Mouse (Mus musculus): Measurements from ENCODE around the gene Fam198b.

The Fam198b gene

GRCm38 (mm10) chr3:79886357-79887091 is 2.2 kb downstream of the Fam198b start:
- peak; percentile 52 to 54 for DNase-seq

DNA sequence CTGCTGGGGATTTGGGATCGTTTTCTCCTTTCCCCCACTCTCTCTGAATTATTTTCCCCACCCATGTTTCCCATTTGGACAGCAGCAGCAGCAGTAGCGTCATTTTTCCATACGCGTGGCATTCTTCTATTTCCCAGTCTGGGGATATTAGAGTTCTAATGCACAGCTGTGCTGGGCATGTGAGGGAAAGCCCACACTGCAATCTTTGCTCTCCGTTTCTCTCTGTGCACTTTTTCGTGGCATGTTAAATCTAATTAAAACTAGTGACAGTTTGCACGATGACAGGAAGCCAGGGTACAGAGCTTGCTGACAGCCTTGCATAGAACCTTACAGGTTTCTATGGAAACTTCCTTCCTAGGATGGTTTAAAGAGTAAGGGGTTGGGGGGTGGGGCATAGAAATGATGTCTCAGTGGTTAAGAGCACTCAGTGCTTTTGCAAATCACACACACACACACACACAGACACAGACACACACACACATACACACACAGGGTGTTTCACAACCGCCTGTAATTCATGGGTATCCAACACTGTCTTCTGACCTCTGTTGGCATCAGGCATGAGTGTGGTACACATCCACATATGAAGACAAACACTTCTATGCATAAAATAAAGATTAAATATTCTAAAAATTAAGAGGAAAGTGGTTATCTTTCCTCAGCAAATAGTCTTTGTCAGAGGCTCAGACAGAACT is 3.0 kb downstream of the Fam198b start:
- no peak for DNase-seq

DNA sequence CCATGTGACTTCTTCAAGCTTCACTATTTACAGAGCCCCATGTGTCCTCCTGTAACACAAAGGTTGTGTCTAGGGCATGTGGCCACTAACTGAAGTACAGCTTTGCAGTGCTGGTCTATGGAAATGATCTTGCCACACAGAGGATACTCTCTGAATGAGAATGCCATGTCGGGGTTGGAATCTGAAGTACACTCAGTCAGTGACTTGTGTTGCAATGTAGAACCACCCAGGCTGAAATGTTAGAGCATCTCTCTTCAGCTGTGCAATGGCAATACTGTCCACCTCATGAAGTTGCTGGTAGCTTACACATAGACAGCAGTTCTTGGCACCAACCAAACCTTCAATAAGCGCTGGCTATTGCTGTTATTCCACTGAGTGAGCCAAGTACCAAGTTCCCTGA is 3.6 kb downstream of the Fam198b start:
- DNase-seq = no peak

DNA sequence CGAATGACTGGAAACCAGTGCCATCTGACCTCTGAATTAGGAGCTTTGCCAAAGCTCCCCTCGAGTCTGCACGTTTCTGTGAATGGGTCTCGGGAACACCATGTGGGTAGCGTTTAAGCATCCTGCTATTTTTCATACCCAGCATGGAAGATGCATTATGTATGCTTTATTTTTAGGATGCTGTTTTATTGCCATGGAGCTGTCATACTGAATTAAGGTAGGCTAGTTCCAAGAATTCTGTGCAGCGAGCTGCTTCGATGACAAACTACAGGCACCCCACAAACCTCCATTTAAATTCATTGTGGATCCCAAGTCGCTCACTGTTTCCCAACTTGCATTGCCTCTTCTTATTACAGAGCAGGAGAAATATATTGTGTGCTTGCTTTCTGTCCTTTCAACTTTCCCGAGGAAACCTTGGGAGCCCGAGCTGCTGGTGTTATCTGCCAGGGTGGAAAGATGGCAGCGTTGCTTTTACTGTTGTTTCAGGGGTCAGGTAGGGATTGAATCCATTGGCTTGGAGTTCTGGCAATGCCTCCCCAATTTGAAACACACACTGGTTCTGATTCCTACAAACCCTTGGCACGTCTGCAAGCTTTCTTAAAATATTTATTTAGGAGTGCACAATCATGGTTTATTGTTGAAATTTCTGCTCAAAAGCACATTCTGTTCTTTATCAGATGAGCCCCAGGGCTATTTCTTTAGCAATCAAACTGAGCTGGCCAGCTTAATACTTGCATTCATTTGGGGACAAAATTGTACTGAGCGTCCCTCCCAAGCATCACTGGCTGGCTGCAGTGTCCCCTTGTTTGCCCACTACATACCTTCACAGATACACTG is 13.4 kb downstream of the Fam198b start:
- DNase-seq = no peak

- DNase-seq = no peak
These were observed 14.2 kb downstream of the Fam198b start for GRCm38 (mm10) chr3:79898514-79898913.

- no peak for DNase-seq
These were observed 15.6 kb downstream of the Fam198b start for GRCm38 (mm10) chr3:79899906-79900305.

- DNase-seq = no peak
These were observed 16.2 kb downstream of the Fam198b start for GRCm38 (mm10) chr3:79900502-79900901.

- DNase-seq = no peak
These were observed 17.0 kb downstream of the Fam198b start for GRCm38 (mm10) chr3:79901321-79901720.

DNA sequence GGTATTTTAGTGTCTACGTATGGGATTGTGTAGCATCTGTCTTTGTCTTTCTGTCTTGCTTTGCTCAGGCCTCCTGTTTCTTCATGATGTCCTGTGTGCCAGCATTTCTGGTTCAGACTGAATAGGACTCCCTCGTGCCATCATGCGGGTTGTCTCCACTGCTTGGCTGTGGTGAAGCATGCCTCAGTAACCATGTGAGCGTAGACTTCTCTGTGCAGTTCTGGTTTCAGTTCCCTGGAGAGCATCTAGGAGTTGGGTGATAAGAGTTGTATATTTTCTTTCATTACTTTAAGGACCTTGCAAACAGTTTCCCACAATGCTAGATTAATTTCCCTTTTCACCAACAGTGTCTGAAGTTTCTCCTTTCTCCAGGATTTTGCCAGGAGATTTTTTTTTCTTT is 17.4 kb downstream of the Fam198b start:
- DNase-seq = no peak

- DNase-seq = no peak
These were observed 19.5 kb downstream of the Fam198b start for GRCm38 (mm10) chr3:79903803-79904202.

DNA sequence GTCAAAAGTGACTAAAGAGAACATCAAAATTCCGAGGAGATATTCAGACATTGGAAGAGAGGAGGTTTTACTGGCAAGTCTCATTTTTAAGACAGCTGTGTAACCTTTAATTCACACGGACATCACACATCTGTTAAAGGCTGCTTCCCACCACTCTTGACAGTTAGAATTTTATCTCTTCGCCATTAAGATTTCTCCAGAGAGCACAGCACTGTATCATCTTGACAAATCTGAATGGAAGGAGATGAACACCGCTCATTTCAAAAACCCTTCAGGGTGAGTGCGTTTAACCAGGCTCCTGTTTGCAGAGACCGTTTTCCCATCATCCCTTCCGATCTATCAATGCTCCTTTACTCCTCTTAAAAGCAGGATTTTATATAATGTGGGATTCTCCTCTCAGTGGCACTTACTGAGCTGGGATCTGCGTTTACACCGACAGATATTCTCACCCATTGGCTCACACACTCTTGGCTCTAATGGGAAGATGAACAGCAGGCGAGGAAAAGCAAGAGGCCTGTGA is 20.0 kb downstream of the Fam198b start:
- DNase-seq = no peak

GRCm38 (mm10) chr3:79905397-79905796 is 21.1 kb downstream of the Fam198b start:
- no peak for DNase-seq

DNA sequence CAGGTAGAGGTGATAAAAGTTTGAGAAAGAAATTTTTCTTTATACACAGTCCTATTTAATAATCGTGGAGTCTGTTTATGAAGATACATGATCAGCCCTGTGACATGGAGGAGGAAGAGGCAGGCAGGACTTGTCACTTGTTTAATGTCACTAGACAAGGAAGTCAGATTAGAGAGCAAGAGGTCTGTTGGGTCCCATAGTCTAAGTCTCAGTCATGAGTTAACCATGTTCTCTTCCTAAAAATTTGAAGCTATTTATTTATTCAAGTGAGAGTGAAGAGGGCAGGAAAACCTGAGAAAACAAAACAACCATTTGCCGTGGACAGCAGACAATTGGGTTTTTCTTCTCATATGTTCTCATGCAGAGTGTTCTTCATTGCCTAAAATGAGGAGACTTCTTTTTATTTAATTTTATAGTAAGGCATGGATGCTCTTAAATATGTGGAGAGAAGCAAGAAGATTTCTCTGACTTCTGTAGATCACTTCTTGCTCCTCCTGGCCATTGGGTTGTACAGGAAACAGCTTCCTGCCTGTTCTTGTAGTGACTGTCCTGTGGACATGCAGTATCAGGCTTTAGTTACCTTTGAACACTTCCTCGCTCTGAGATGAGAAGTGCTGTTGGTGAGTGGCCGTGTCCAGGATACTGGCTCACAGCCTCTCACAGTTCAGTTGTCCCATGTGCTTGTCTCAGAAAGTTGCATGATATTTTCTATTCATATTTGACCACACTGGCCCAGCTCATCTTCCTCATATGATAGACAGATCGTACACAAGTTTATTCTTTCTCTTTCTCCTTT is 22.1 kb downstream of the Fam198b start:
- DNase-seq = no peak

DNA sequence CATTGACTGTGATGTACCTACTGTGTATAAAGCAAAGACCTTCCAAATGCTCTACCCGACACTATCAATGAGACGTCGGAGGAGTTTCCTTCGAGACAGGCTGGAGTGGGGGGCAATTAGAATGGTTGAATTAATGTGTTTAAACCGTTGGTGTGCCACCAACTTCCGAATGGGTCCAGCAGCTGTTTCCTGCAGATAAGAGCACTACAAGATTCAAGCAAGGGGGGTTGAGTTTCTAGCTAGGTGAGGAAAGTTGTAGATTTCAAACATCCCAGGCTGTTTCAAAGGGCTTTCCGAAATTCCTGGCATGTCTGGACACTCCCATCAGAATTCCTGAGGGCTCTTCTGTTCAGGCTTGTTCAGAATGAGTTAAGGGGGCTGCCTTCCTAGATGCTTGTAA is 22.9 kb downstream of the Fam198b start:
- peak; percentile 40 to 66 for DNase-seq

GRCm38 (mm10) chr3:79910375-79911141 is 26.2 kb downstream of the Fam198b start:
- DNase-seq = no peak

DNA sequence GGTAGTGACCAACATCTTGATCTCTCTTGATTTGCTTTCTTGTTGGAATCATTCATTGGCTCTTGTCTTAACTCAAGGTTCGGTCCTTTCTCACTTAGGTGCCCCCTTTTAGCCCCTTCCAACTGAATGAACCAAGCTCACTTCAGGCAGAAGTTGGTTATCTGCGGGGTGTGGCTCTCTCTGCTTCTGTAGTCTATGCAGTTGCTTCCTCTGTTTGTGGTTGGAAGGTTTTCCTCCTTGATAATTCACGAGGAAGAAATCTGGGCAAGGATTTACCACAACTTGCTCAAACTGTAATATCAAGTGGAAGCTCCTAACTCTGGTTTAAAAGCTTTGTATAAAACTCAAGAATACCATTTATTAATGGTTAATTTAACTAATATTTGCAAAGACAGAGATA is 26.8 kb downstream of the Fam198b start:
- DNase-seq = no peak

GRCm38 (mm10) chr3:79914012-79914411 is 29.7 kb downstream of the Fam198b start:
- no peak for DNase-seq

- no peak for DNase-seq
These were observed 31.9 kb downstream of the Fam198b start for GRCm38 (mm10) chr3:79916185-79916584.

- DNase-seq = no peak
These were observed 34.4 kb downstream of the Fam198b start for GRCm38 (mm10) chr3:79918761-79919160.

- no peak for DNase-seq
These were observed 41.8 kb downstream of the Fam198b start for GRCm38 (mm10) chr3:79925950-79926697.

- DNase-seq = no peak
These were observed 42.7 kb downstream of the Fam198b start for GRCm38 (mm10) chr3:79927050-79927449.

Data from lung, postnatal 4 days (tissue).